Mouse (Mus musculus): ENCODE results near the gene Igf2bp3. TPM values are rescaled to one million over a fixed set of nuclear protein-coding genes. Genes with fewer than 3 reads are reported as not detected.

Gene Igf2bp3
- polyA plus RNA-seq, 1 experiment from 2014 or later = 145 TPM

- H3K4me3 ChIP-seq (ENCODE audit: low read depth, low read length) = no peak overlapping the region
- DNase-seq (ENCODE audit: low spot score, missing footprints) (peak; percentile 75), ATAC-seq (ENCODE audit: low FRiP score) (no peak)
- H3K9ac ChIP-seq (ENCODE audit: low read length) = no peak overlapping the region
- no peak overlapping the region for H3K27ac ChIP-seq (ENCODE audit: low read depth, low read length)
- H3K27me3 ChIP-seq (ENCODE audit: control insufficient read depth, insufficient read depth, low read length) = no peaks in the 10 kb centered on the region
- no peak overlapping the region for H3K4me2 ChIP-seq
- peaks cover 2% of the 10 kb centered on the region; the same call in 1 of the 2 replicates for H3K4me1 ChIP-seq (ENCODE audit: control insufficient read depth, insufficient read depth, low read length)
- WGBS = 65% methylated on average over 6 of the region's 6 CpGs
- H3K36me3 ChIP-seq (ENCODE audit: control insufficient read depth, insufficient read depth, low read length) = no peaks in the 10 kb centered on the region
- H3K9me3 ChIP-seq (ENCODE audit: control insufficient read depth, low read length) = no peaks in the 10 kb centered on the region
Measured at GRCm38 (mm10) chr6:49046502-49046901, 168.3 kb downstream of the Igf2bp3 start.

GRCm38 (mm10) chr6:49039470-49040180 lies 175.1 kb downstream of the Igf2bp3 start:
- ATAC-seq (ENCODE audit: low FRiP score) = 0 out of 2 replicates have a peak, but pooled peaks have one; percentile 46
- H3K4me1 ChIP-seq (ENCODE audit: control insufficient read depth, insufficient read depth, low read length) = no peaks in the 10 kb centered on the region
- H3K27me3 ChIP-seq (ENCODE audit: control insufficient read depth, insufficient read depth, low read length) = no peaks in the 10 kb centered on the region; the same call in 1 of the 2 replicates
- DNase-seq (ENCODE audit: low spot score, missing footprints) = peak; percentile 92
- no peak overlapping the region for H3K27ac ChIP-seq (ENCODE audit: low read depth, low read length)
- peak overlapping the region; percentile 42 for H3K4me2 ChIP-seq
- WGBS = 14% methylated on average over 18 of the region's 18 CpGs
- no peaks in the 10 kb centered on the region for H3K9me3 ChIP-seq (ENCODE audit: control insufficient read depth, low read length)
- peak overlapping the region; percentile 57 for H3K9ac ChIP-seq (ENCODE audit: low read length)
- H3K36me3 ChIP-seq (ENCODE audit: control insufficient read depth, insufficient read depth, low read length) = no peaks in the 10 kb centered on the region
- H3K4me3 ChIP-seq (ENCODE audit: low read depth, low read length) = peak overlapping the region; percentile 22; the same call in 1 of the 2 replicates

GRCm38 (mm10) chr6:49037268-49037662 lies 177.5 kb downstream of the Igf2bp3 start:
- no peak overlapping the region for H3K4me3 ChIP-seq (ENCODE audit: low read depth, low read length)
- H3K27me3 ChIP-seq (ENCODE audit: control insufficient read depth, insufficient read depth, low read length) = no peaks in the 10 kb centered on the region; the same call in 1 of the 2 replicates
- DNase-seq (ENCODE audit: low spot score, missing footprints) (no peak), ATAC-seq (ENCODE audit: low FRiP score) (no peak)
- H3K4me1 ChIP-seq (ENCODE audit: control insufficient read depth, insufficient read depth, low read length) = no peaks in the 10 kb centered on the region
- H3K9me3 ChIP-seq (ENCODE audit: control insufficient read depth, low read length) = no peaks in the 10 kb centered on the region
- H3K4me2 ChIP-seq = no peak overlapping the region
- no peak overlapping the region for H3K9ac ChIP-seq (ENCODE audit: low read length)
- 68% methylated on average over 12 of the region's 12 CpGs for WGBS
- no peak overlapping the region for H3K27ac ChIP-seq (ENCODE audit: low read depth, low read length)
- H3K36me3 ChIP-seq (ENCODE audit: control insufficient read depth, insufficient read depth, low read length) = no peaks in the 10 kb centered on the region

- Histone ChIP-seq H3K27ac (ENCODE audit: low read depth, low read length) (no peak within 1 kb of the TSS), H3K36me3 (ENCODE audit: control insufficient read depth, insufficient read depth, low read length) (no peaks in the 10 kb centered on the region), H3K9me3 (ENCODE audit: control insufficient read depth, low read length) (no peaks in the 10 kb centered on the region), H3K9ac (ENCODE audit: low read length) (no peak within 1 kb of the TSS), H3K27me3 (ENCODE audit: control insufficient read depth, insufficient read depth, low read length) (no peaks in the 10 kb centered on the region; the same call in 1 of the 2 replicates), H3K4me1 (ENCODE audit: control insufficient read depth, insufficient read depth, low read length) (no peaks in the 10 kb centered on the region), H3K4me3 (ENCODE audit: low read depth, low read length) (no peak within 1 kb of the TSS), H3K4me2 (no peak within 1 kb of the TSS; the same call in 1 of the 2 replicates)
- ATAC-seq (ENCODE audit: low FRiP score) (no peak), DNase-seq (ENCODE audit: low spot score, missing footprints) (no peak)
- WGBS = 47% methylated on average over 28 of the region's 28 CpGs
Measured at GRCm38 (mm10) chr6:49036275-49037267, 178.2 kb downstream of the Igf2bp3 start, which contains the start of gene Gpnmb. Gene Gpnmb, plus strand, starts transcription at chr6:49036546.

Other genes starting within 250 kb of the Igf2bp3 start
- not detected in 2 replicates for gene Doxl2, start 240.0 kb downstream of the Igf2bp3 start, polyA plus RNA-seq (2014; fragmentation: Nextera tagmentation; extraction: Ambion mirVana)
- not detected in 2 replicates for gene Svs1, start 228.1 kb downstream of the Igf2bp3 start, polyA plus RNA-seq (2014; fragmentation: Nextera tagmentation; extraction: Ambion mirVana)
- gene Gpnmb, start 178.4 kb downstream of the Igf2bp3 start, polyA plus RNA-seq (2014; fragmentation: Nextera tagmentation; extraction: Ambion mirVana) = 0.74 and 0.94 TPM in 2 replicates
- gene Malsu1, start 141.2 kb downstream of the Igf2bp3 start, polyA plus RNA-seq (2014; fragmentation: Nextera tagmentation; extraction: Ambion mirVana) = 59.3 and 63.0 TPM in 2 replicates
- 57.6 and 61.2 TPM in 2 replicates for gene Tra2a, start 49.1 kb upstream of the Igf2bp3 start, polyA plus RNA-seq (2014; fragmentation: Nextera tagmentation; extraction: Ambion mirVana)
- gene Ccdc126, start 104.3 kb upstream of the Igf2bp3 start, polyA plus RNA-seq (2014; fragmentation: Nextera tagmentation; extraction: Ambion mirVana) = 6.4 and 7.6 TPM in 2 replicates
- gene Fam221a, start 152.8 kb upstream of the Igf2bp3 start, polyA plus RNA-seq (2014; fragmentation: Nextera tagmentation; extraction: Ambion mirVana) = 5.0 and 6.0 TPM in 2 replicates
- gene Stk31, start 180.6 kb upstream of the Igf2bp3 start, polyA plus RNA-seq (2014; fragmentation: Nextera tagmentation; extraction: Ambion mirVana) = 0.05 and 0.12 TPM in 2 replicates

Data from midbrain, embryonic 11.5 days (tissue).